Mouse (Mus musculus): Measurements from ENCODE around the gene C130050O18Rik. TPM values are rescaled to one million over a fixed set of nuclear protein-coding genes. Genes with fewer than 3 reads are reported as not detected.
A peak's percentile ranks its signal among the peaks of the same experiment; 100 is the strongest.

The C130050O18Rik gene
- polyA plus RNA-seq, 1 experiment from 2014 or later, result 0.23 TPM

- H3K9me3 ChIP-seq (ENCODE audit: control insufficient read depth, low read length), result no peaks in the 10 kb centered on the region
- H3K4me2 ChIP-seq (ENCODE audit: low read depth, low read length, severe bottlenecking), result no peak overlapping the region
- peaks cover 3% of the 10 kb centered on the region; the same call in 1 of the 2 replicates for H3K4me1 ChIP-seq (replicated peaks; ENCODE audit: control insufficient read depth, insufficient read depth, low read length)
- no peaks in the 10 kb centered on the region for H3K36me3 ChIP-seq (ENCODE audit: control insufficient read depth, insufficient read depth, low read length)
- DNase-seq (ENCODE audit: low spot score) (no peak), ATAC-seq (replicated peaks; ENCODE audit: low FRiP score) (no peak)
- no peak overlapping the region for H3K27ac ChIP-seq (ENCODE audit: low read depth, low read length)
- H3K9ac ChIP-seq (ENCODE audit: low read length), result no peak overlapping the region
- H3K4me3 ChIP-seq (ENCODE audit: low read depth, low read length), result no peak overlapping the region
- WGBS, result 91% methylated on average over 4 of the region's 4 CpGs
- no peaks in the 10 kb centered on the region for H3K27me3 ChIP-seq (ENCODE audit: control insufficient read depth, insufficient read depth, low read length)
Measured at GRCm38 (mm10) chr5:139367884-139368458, 37.1 kb upstream of the C130050O18Rik start.

GRCm38 (mm10) chr5:139368638-139369320 is 36.3 kb upstream of the C130050O18Rik start:
- no peak for ATAC-seq (replicated peaks; ENCODE audit: low FRiP score)
- WGBS, result 88% methylated on average over 11 of the region's 11 CpGs
- H3K4me1 ChIP-seq (replicated peaks; ENCODE audit: control insufficient read depth, insufficient read depth, low read length), result peaks cover 3% of the 10 kb centered on the region; the same call in 1 of the 2 replicates

GRCm38 (mm10) chr5:139370336-139370735 is 34.7 kb upstream of the C130050O18Rik start:
- no peak for ATAC-seq (replicated peaks; ENCODE audit: low FRiP score)
- H3K27me3 ChIP-seq (ENCODE audit: control insufficient read depth, insufficient read depth, low read length), result no peaks in the 10 kb centered on the region
- H3K4me3 ChIP-seq (ENCODE audit: low read depth, low read length), result no peak overlapping the region
- WGBS, result 85% methylated on average over 6 of the region's 6 CpGs
- no peaks in the 10 kb centered on the region; the same call in 1 of the 2 replicates for H3K4me1 ChIP-seq (replicated peaks; ENCODE audit: control insufficient read depth, insufficient read depth, low read length)
- H3K36me3 ChIP-seq (ENCODE audit: control insufficient read depth, insufficient read depth, low read length), result no peaks in the 10 kb centered on the region
- H3K27ac ChIP-seq (ENCODE audit: low read depth, low read length), result no peak overlapping the region
- H3K4me2 ChIP-seq (ENCODE audit: low read depth, low read length, severe bottlenecking), result no peak overlapping the region
- no peak for DNase-seq (ENCODE audit: low spot score)
- H3K9me3 ChIP-seq (ENCODE audit: control insufficient read depth, low read length), result no peaks in the 10 kb centered on the region
- no peak overlapping the region for H3K9ac ChIP-seq (ENCODE audit: low read length)

More at GRCm38 (mm10) chr5:139368638-139369320, 36.3 kb upstream of the C130050O18Rik start:
- H3K4me2 ChIP-seq (ENCODE audit: low read depth, low read length, severe bottlenecking), result no peak overlapping the region
- H3K27me3 ChIP-seq (ENCODE audit: control insufficient read depth, insufficient read depth, low read length), result no peaks in the 10 kb centered on the region
- no peak overlapping the region for H3K27ac ChIP-seq (ENCODE audit: low read depth, low read length)
- no peaks in the 10 kb centered on the region for H3K9me3 ChIP-seq (ENCODE audit: control insufficient read depth, low read length)
- H3K36me3 ChIP-seq (ENCODE audit: control insufficient read depth, insufficient read depth, low read length), result no peaks in the 10 kb centered on the region
- no peak for DNase-seq (ENCODE audit: low spot score)
- H3K4me3 ChIP-seq (ENCODE audit: low read depth, low read length), result no peak overlapping the region
- no peak overlapping the region for H3K9ac ChIP-seq (ENCODE audit: low read length)

GRCm38 (mm10) chr5:139371118-139371517 is 34.0 kb upstream of the C130050O18Rik start:
- Histone ChIP-seq H3K4me1 (replicated peaks; ENCODE audit: control insufficient read depth, insufficient read depth, low read length) (no peaks in the 10 kb centered on the region; the same call in 1 of the 2 replicates), H3K27ac (ENCODE audit: low read depth, low read length) (no peak overlapping the region), H3K36me3 (ENCODE audit: control insufficient read depth, insufficient read depth, low read length) (no peaks in the 10 kb centered on the region), H3K9me3 (ENCODE audit: control insufficient read depth, low read length) (no peaks in the 10 kb centered on the region), H3K4me2 (ENCODE audit: low read depth, low read length, severe bottlenecking) (no peak overlapping the region; the same call in 1 of the 2 replicates), H3K9ac (ENCODE audit: low read length) (no peak overlapping the region), H3K4me3 (ENCODE audit: low read depth, low read length) (no peak overlapping the region), H3K27me3 (ENCODE audit: control insufficient read depth, insufficient read depth, low read length) (no peaks in the 10 kb centered on the region)
- DNase-seq (ENCODE audit: low spot score), result no peak
- 66% methylated on average over 5 of the region's 5 CpGs for WGBS
- no peak for ATAC-seq (replicated peaks; ENCODE audit: low FRiP score)

GRCm38 (mm10) chr5:139371631-139372401 is 33.3 kb upstream of the C130050O18Rik start:
- H3K27ac ChIP-seq (ENCODE audit: low read depth, low read length), result peak overlapping the region; percentile 5; the same call in 1 of the 2 replicates
- no peaks in the 10 kb centered on the region for H3K9me3 ChIP-seq (ENCODE audit: control insufficient read depth, low read length)
- peak overlapping the region; percentile 76 for H3K9ac ChIP-seq (ENCODE audit: low read length)
- H3K36me3 ChIP-seq (ENCODE audit: control insufficient read depth, insufficient read depth, low read length), result no peaks in the 10 kb centered on the region
- peak overlapping the region; percentile 45 for H3K4me3 ChIP-seq (ENCODE audit: low read depth, low read length)
- DNase-seq (ENCODE audit: low spot score), result peak; percentile 95
- H3K27me3 ChIP-seq (ENCODE audit: control insufficient read depth, insufficient read depth, low read length), result no peaks in the 10 kb centered on the region
- no peaks in the 10 kb centered on the region; the same call in 1 of the 2 replicates for H3K4me1 ChIP-seq (replicated peaks; ENCODE audit: control insufficient read depth, insufficient read depth, low read length)
- peak overlapping the region; percentile 72 for H3K4me2 ChIP-seq (ENCODE audit: low read depth, low read length, severe bottlenecking)
- 1% methylated on average over 39 of the region's 39 CpGs for WGBS
- ATAC-seq (replicated peaks; ENCODE audit: low FRiP score), result peak; percentile 91

GRCm38 (mm10) chr5:139373126-139373525 is 32.0 kb upstream of the C130050O18Rik start:
- H3K27ac ChIP-seq (ENCODE audit: low read depth, low read length), result no peak overlapping the region
- H3K4me3 ChIP-seq (ENCODE audit: low read depth, low read length), result no peak overlapping the region

GRCm38 (mm10) chr5:139373889-139374444 is 31.1 kb upstream of the C130050O18Rik start:
- no peak overlapping the region for H3K4me2 ChIP-seq (ENCODE audit: low read depth, low read length, severe bottlenecking)
- ATAC-seq (replicated peaks; ENCODE audit: low FRiP score) (no peak), DNase-seq (ENCODE audit: low spot score) (no peak)
- no peaks in the 10 kb centered on the region; the same call in 1 of the 2 replicates for H3K4me1 ChIP-seq (replicated peaks; ENCODE audit: control insufficient read depth, insufficient read depth, low read length)
- H3K9me3 ChIP-seq (ENCODE audit: control insufficient read depth, low read length), result no peaks in the 10 kb centered on the region
- no peak overlapping the region for H3K4me3 ChIP-seq (ENCODE audit: low read depth, low read length)
- no peak overlapping the region for H3K27ac ChIP-seq (ENCODE audit: low read depth, low read length)
- H3K9ac ChIP-seq (ENCODE audit: low read length), result no peak overlapping the region
- H3K36me3 ChIP-seq (ENCODE audit: control insufficient read depth, insufficient read depth, low read length), result no peaks in the 10 kb centered on the region
- no peaks in the 10 kb centered on the region for H3K27me3 ChIP-seq (ENCODE audit: control insufficient read depth, insufficient read depth, low read length)
- WGBS, result 80% methylated on average over 6 of the region's 6 CpGs

More at GRCm38 (mm10) chr5:139373126-139373525, 32.0 kb upstream of the C130050O18Rik start:
- H3K36me3 ChIP-seq (ENCODE audit: control insufficient read depth, insufficient read depth, low read length), result no peaks in the 10 kb centered on the region
- no peak for DNase-seq (ENCODE audit: low spot score)
- H3K4me1 ChIP-seq (replicated peaks; ENCODE audit: control insufficient read depth, insufficient read depth, low read length), result no peaks in the 10 kb centered on the region; the same call in 1 of the 2 replicates
- H3K9me3 ChIP-seq (ENCODE audit: control insufficient read depth, low read length), result no peaks in the 10 kb centered on the region
- H3K27me3 ChIP-seq (ENCODE audit: control insufficient read depth, insufficient read depth, low read length), result no peaks in the 10 kb centered on the region
- WGBS, result 85% methylated on average over 3 of the region's 3 CpGs
- H3K4me2 ChIP-seq (ENCODE audit: low read depth, low read length, severe bottlenecking), result no peak overlapping the region
- H3K9ac ChIP-seq (ENCODE audit: low read length), result no peak overlapping the region
- ATAC-seq (replicated peaks; ENCODE audit: low FRiP score), result no peak

- no peaks in the 10 kb centered on the region; the same call in 1 of the 2 replicates for H3K4me1 ChIP-seq (replicated peaks; ENCODE audit: control insufficient read depth, insufficient read depth, low read length)
- H3K27me3 ChIP-seq (ENCODE audit: control insufficient read depth, insufficient read depth, low read length), result no peaks in the 10 kb centered on the region
- ATAC-seq (replicated peaks; ENCODE audit: low FRiP score), result no peak
- WGBS, result 94% methylated on average over 2 of the region's 2 CpGs
- H3K27ac ChIP-seq (ENCODE audit: low read depth, low read length), result no peak overlapping the region
- no peak overlapping the region for H3K4me2 ChIP-seq (ENCODE audit: low read depth, low read length, severe bottlenecking)
- no peaks in the 10 kb centered on the region for H3K36me3 ChIP-seq (ENCODE audit: control insufficient read depth, insufficient read depth, low read length)
- no peak overlapping the region for H3K4me3 ChIP-seq (ENCODE audit: low read depth, low read length)
- DNase-seq (ENCODE audit: low spot score), result no peak
- H3K9ac ChIP-seq (ENCODE audit: low read length), result no peak overlapping the region
- no peaks in the 10 kb centered on the region for H3K9me3 ChIP-seq (ENCODE audit: control insufficient read depth, low read length)
Measured at GRCm38 (mm10) chr5:139374841-139375240, 30.2 kb upstream of the C130050O18Rik start.
